Mouse (Mus musculus): ENCODE measurements at regions not wholly inside any gene's neighbourhood (a gene's known extent, or its start where the extent isn't known, plus 50 kb on each side); places are given as distances from the start of the nearest gene placed in this dataset.

GRCm38 (mm10) chr12:39873917-39874316 lies 163.9 kb downstream of the Arl4a start:
- no peak for TF ChIP-seq SIN3A (IDR thresholded peaks at IDR 0.05; ENCODE audit: low read length)
- TF ChIP-seq POLR2AphosphoS5 (IDR thresholded peaks at IDR 0.05; ENCODE audit: borderline replicate concordance, low read depth, low read length), result no peak
- no peak for TF ChIP-seq NELFE (IDR thresholded peaks at IDR 0.05; ENCODE audit: low read depth, low read length)
- TF ChIP-seq ZKSCAN1 (IDR thresholded peaks at IDR 0.05; ENCODE audit: low read depth, low read length), result no peak
- TF ChIP-seq MEF2A (IDR thresholded peaks at IDR 0.05; ENCODE audit: extremely low read depth, insufficient replicate concordance, low read depth, low read length, poor library complexity, severe bottlenecking), result no peak
- no peak for TF ChIP-seq NRF1 (IDR thresholded peaks at IDR 0.05; ENCODE audit: insufficient read depth, low read depth, low read length, poor library complexity, severe bottlenecking)
- TF ChIP-seq POLR2AphosphoS2 (IDR thresholded peaks at IDR 0.05; ENCODE audit: low read length), result no peak
- TF ChIP-seq MXI1 (IDR thresholded peaks at IDR 0.05; ENCODE audit: low read depth, low read length), result no peak
- TF ChIP-seq HCFC1 (IDR thresholded peaks at IDR 0.05; ENCODE audit: low read depth, low read length), result no peak
- TF ChIP-seq CHD1 (IDR thresholded peaks at IDR 0.05; ENCODE audit: low read depth, low read length), result no peak
- no peak for TF ChIP-seq ETS1 (IDR thresholded peaks at IDR 0.05; ENCODE audit: low read depth, low read length)
- no peak for TF ChIP-seq TCF12 (IDR thresholded peaks at IDR 0.05; ENCODE audit: low read depth, low read length)
- TF ChIP-seq JUND (IDR thresholded peaks at IDR 0.05; ENCODE audit: low read depth, low read length), result no peak
- TF ChIP-seq GABPA (IDR thresholded peaks at IDR 0.05; ENCODE audit: low read depth, low read length), result no peak
- TF ChIP-seq CTCF (IDR thresholded peaks at IDR 0.05 in 2 of 3, conservative IDR thresholded peaks at IDR 0.05 in 1 of 3; ENCODE audit: control insufficient read depth in 1 of 3, insufficient read depth in 1 of 3, low read depth in 2 of 3, low read length in 3 of 3, poor library complexity in 1 of 3, severe bottlenecking in 1 of 3), result no peak
- TF ChIP-seq MAFK (IDR thresholded peaks at IDR 0.05; ENCODE audit: borderline replicate concordance, low read depth, low read length), result no peak
- TF ChIP-seq ZC3H11A (IDR thresholded peaks at IDR 0.05; ENCODE audit: low read depth, low read length), result no peak
- TF ChIP-seq EP300 (IDR thresholded peaks at IDR 0.05; ENCODE audit: low read depth in 1 of 2, low read length in 2 of 2), result no peak
- TF ChIP-seq RAD21 (IDR thresholded peaks at IDR 0.05; ENCODE audit: low read depth, low read length), result no peak
- no peak overlapping the region for H3K4me3 ChIP-seq (ENCODE audit: control insufficient read depth in 1 of 2, insufficient read depth in 1 of 2, low read depth in 2 of 2, low read length in 2 of 2)
- no peaks in the 10 kb centered on the region for H3K36me3 ChIP-seq (ENCODE audit: control insufficient read depth in 1 of 2, insufficient read depth in 2 of 2, low read length in 2 of 2)
- H3K9me3 ChIP-seq (replicated peaks; ENCODE audit: insufficient read depth, low read length), result no peaks in the 10 kb centered on the region
- no peaks in the 10 kb centered on the region for H3K79me2 ChIP-seq (ENCODE audit: control insufficient read depth, insufficient read depth, low read length, poor library complexity)
- no peak for DNase-seq (ENCODE audit: low read depth, low spot score)
- H3K4me1 ChIP-seq (ENCODE audit: control insufficient read depth in 1 of 2, insufficient read depth in 2 of 2, low read length in 2 of 2), result no peaks in the 10 kb centered on the region
- H3K27me3 ChIP-seq (ENCODE audit: control insufficient read depth in 1 of 2, insufficient read depth in 2 of 2, low read length in 2 of 2), result peaks cover 0 to 2% of the 10 kb centered on the region in 2 experiments; a peak in 1 of 4 replicates
- H3K9ac ChIP-seq (ENCODE audit: control insufficient read depth, low read depth, low read length, poor library complexity, severe bottlenecking), result no peak overlapping the region
- H3K27ac ChIP-seq (ENCODE audit: control insufficient read depth, low read depth, low read length), result no peak overlapping the region

GRCm38 (mm10) chr12:39861797-39862196 lies 176.0 kb downstream of the Arl4a start:
- no peak for DNase-seq (ENCODE audit: low read depth, low spot score)
- no peak for TF ChIP-seq HCFC1 (IDR thresholded peaks at IDR 0.05; ENCODE audit: low read depth, low read length)
- no peak for TF ChIP-seq CHD2 (IDR thresholded peaks at IDR 0.05; ENCODE audit: low read length)
- TF ChIP-seq MAX (IDR thresholded peaks at IDR 0.05; ENCODE audit: low read length), result no peak
- no peak for TF ChIP-seq MYB (IDR thresholded peaks at IDR 0.05; ENCODE audit: low read depth, low read length)
- no peak for TF ChIP-seq POLR2A (IDR thresholded peaks at IDR 0.05; ENCODE audit: control insufficient read depth in 1 of 2, insufficient read depth in 1 of 2, low read depth in 1 of 2, low read length in 2 of 2, poor library complexity in 1 of 2)
- TF ChIP-seq SIN3A (IDR thresholded peaks at IDR 0.05; ENCODE audit: low read length), result no peak
- TF ChIP-seq MAFK (IDR thresholded peaks at IDR 0.05; ENCODE audit: borderline replicate concordance, low read depth, low read length), result no peak
- no peak for TF ChIP-seq NELFE (IDR thresholded peaks at IDR 0.05; ENCODE audit: low read depth, low read length)
- no peak for TF ChIP-seq USF2 (IDR thresholded peaks at IDR 0.05; ENCODE audit: borderline replicate concordance in 1 of 2, insufficient read depth in 1 of 2, low read depth in 1 of 2, low read length in 2 of 2)
- TF ChIP-seq CTCF (IDR thresholded peaks at IDR 0.05 in 2 of 3, conservative IDR thresholded peaks at IDR 0.05 in 1 of 3; ENCODE audit: control insufficient read depth in 1 of 3, insufficient read depth in 1 of 3, low read depth in 2 of 3, low read length in 3 of 3, poor library complexity in 1 of 3, severe bottlenecking in 1 of 3), result no peak
- no peak for TF ChIP-seq USF1 (IDR thresholded peaks at IDR 0.05; ENCODE audit: low read depth, low read length)
- no peak for TF ChIP-seq MAZ (IDR thresholded peaks at IDR 0.05; ENCODE audit: low read depth, low read length)
- no peak for TF ChIP-seq POLR2AphosphoS2 (IDR thresholded peaks at IDR 0.05; ENCODE audit: low read length)
- Histone ChIP-seq H3K36me3 (ENCODE audit: control insufficient read depth in 1 of 2, insufficient read depth in 2 of 2, low read length in 2 of 2) (no peaks in the 10 kb centered on the region), H3K27me3 (ENCODE audit: control insufficient read depth in 1 of 2, insufficient read depth in 2 of 2, low read length in 2 of 2) (no peaks in the 10 kb centered on the region), H3K27ac (ENCODE audit: control insufficient read depth, low read depth, low read length) (no peak overlapping the region), H3K4me3 (ENCODE audit: control insufficient read depth in 1 of 2, insufficient read depth in 1 of 2, low read depth in 2 of 2, low read length in 2 of 2) (no peak overlapping the region), H3K9ac (ENCODE audit: control insufficient read depth, low read depth, low read length, poor library complexity, severe bottlenecking) (no peak overlapping the region), H3K9me3 (replicated peaks; ENCODE audit: insufficient read depth, low read length) (no peaks in the 10 kb centered on the region), H3K4me1 (ENCODE audit: control insufficient read depth in 1 of 2, insufficient read depth in 2 of 2, low read length in 2 of 2) (no peaks in the 10 kb centered on the region), H3K79me2 (ENCODE audit: control insufficient read depth, insufficient read depth, low read length, poor library complexity) (no peaks in the 10 kb centered on the region)

All from MEL (cell line).